Mouse (Mus musculus): ENCODE measurements at regions not wholly inside any gene's neighbourhood (a gene's known extent, or its start where the extent isn't known, plus 50 kb on each side); places are given as distances from the start of the nearest gene placed in this dataset.

GRCm38 (mm10) chr9:113258556-113258955, 449.5 kb downstream of the Pdcd6ip start:
- WGBS, result 72% methylated on average over 2 of the region's 2 CpGs
- Histone ChIP-seq H3K27me3 (ENCODE audit: control insufficient read depth, insufficient read depth, low read length) (no peaks in the 10 kb centered on the region), H3K9ac (ENCODE audit: low read length) (no peak overlapping the region), H3K36me3 (ENCODE audit: control insufficient read depth, insufficient read depth, low read length) (no peaks in the 10 kb centered on the region), H3K4me3 (ENCODE audit: control insufficient read depth in 1 of 2, insufficient read depth in 1 of 2, low read depth in 1 of 2, low read length in 2 of 2) (no peak overlapping the region), H3K4me1 (ENCODE audit: control insufficient read depth in 2 of 2, insufficient read depth in 2 of 2, low read length in 2 of 2) (no peaks in the 10 kb centered on the region), H3K27ac (replicated peaks in 1 of 2; ENCODE audit: control insufficient read depth in 1 of 2, insufficient read depth in 1 of 2, low read depth in 2 of 2, low read length in 2 of 2) (no peak overlapping the region), H3K9me3 (ENCODE audit: control insufficient read depth, low read length) (0 out of 2 replicates have a peak, but pooled peaks cover 11% of the 10 kb centered on the region), H3K4me2 (ENCODE audit: low read length) (no peak overlapping the region)
- no peak for ATAC-seq (ENCODE audit: insufficient number of reproducible peaks, insufficient read depth, low FRiP score, low read depth)

DNA sequence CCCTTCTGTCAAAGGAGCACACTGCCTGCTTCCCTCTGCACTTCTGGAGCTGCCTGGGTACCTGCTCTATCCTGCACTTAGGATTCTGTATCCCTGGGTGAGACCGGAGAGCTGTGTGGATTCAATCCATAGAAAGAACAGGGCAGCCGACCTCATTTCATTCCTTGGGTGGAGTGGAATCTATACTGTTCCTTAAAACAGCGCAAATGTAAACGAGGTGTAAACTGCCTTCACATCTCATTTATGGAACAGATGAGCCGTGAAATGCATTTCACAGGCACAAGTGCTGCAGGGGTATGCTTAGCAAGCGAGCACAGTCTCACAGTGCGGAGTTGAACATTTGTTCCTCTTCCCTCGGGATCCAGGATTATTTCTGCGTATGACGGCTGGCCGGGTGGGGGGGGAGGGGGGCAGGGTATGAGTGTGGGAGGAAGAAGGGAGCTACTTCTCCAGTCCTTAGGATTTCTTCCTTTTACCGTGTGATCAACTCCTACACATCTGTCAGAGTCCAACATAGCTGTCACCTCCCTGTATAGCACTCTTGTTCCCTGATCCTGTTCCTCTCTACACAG, 459.3 kb downstream of the Pdcd6ip start:
- Histone ChIP-seq H3K27ac (replicated peaks in 1 of 2; ENCODE audit: control insufficient read depth in 1 of 2, insufficient read depth in 1 of 2, low read depth in 2 of 2, low read length in 2 of 2) (no peak overlapping the region), H3K9ac (ENCODE audit: low read length) (no peak overlapping the region), H3K4me3 (ENCODE audit: control insufficient read depth in 1 of 2, insufficient read depth in 1 of 2, low read depth in 1 of 2, low read length in 2 of 2) (no peak overlapping the region), H3K4me1 (ENCODE audit: control insufficient read depth in 2 of 2, insufficient read depth in 2 of 2, low read length in 2 of 2) (no peaks in the 10 kb centered on the region), H3K4me2 (ENCODE audit: low read length) (no peak overlapping the region), H3K27me3 (ENCODE audit: control insufficient read depth, insufficient read depth, low read length) (no peaks in the 10 kb centered on the region), H3K9me3 (ENCODE audit: control insufficient read depth, low read length) (no peaks in the 10 kb centered on the region), H3K36me3 (ENCODE audit: control insufficient read depth, insufficient read depth, low read length) (no peaks in the 10 kb centered on the region)
- no peak for ATAC-seq (ENCODE audit: insufficient number of reproducible peaks, insufficient read depth, low FRiP score, low read depth)
- WGBS, result 76% methylated on average over 12 of the region's 12 CpGs

DNA sequence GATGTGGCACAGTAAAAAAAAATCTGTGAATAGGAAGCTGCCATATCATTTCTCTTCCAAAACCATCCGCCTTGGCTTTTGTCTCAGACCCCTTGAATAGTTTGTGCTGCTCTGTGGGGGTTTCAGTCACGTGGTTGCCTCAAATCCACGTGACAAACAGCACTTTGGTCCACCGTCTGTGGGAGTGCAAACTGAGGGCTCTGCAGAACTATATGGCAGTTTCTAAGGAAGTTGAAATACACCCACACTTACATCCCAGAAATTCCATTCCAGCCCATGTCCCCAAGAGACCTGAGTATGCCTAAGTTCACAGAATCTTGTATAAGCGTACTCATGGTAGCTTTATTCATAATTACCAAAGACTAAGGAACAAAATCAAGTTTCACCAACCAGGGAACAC, 460.1 kb downstream of the Pdcd6ip start:
- Histone ChIP-seq H3K4me3 (ENCODE audit: control insufficient read depth in 1 of 2, insufficient read depth in 1 of 2, low read depth in 1 of 2, low read length in 2 of 2) (no peak overlapping the region), H3K27ac (replicated peaks in 1 of 2; ENCODE audit: control insufficient read depth in 1 of 2, insufficient read depth in 1 of 2, low read depth in 2 of 2, low read length in 2 of 2) (no peak overlapping the region), H3K9ac (ENCODE audit: low read length) (no peak overlapping the region), H3K9me3 (ENCODE audit: control insufficient read depth, low read length) (no peaks in the 10 kb centered on the region), H3K36me3 (ENCODE audit: control insufficient read depth, insufficient read depth, low read length) (no peaks in the 10 kb centered on the region), H3K4me1 (ENCODE audit: control insufficient read depth in 2 of 2, insufficient read depth in 2 of 2, low read length in 2 of 2) (no peaks in the 10 kb centered on the region), H3K4me2 (ENCODE audit: low read length) (no peak overlapping the region), H3K27me3 (ENCODE audit: control insufficient read depth, insufficient read depth, low read length) (no peaks in the 10 kb centered on the region)
- 47% methylated on average over 5 of the region's 5 CpGs for WGBS
- no peak for ATAC-seq (ENCODE audit: insufficient number of reproducible peaks, insufficient read depth, low FRiP score, low read depth)

GRCm38 (mm10) chr9:113243870-113244269, 464.2 kb downstream of the Pdcd6ip start:
- H3K36me3 ChIP-seq (ENCODE audit: control insufficient read depth, insufficient read depth, low read length), result no peaks in the 10 kb centered on the region
- WGBS, result 72% methylated on average over 2 of the region's 2 CpGs
- no peak overlapping the region for H3K9ac ChIP-seq (ENCODE audit: low read length)
- H3K4me3 ChIP-seq (ENCODE audit: control insufficient read depth in 1 of 2, insufficient read depth in 1 of 2, low read depth in 1 of 2, low read length in 2 of 2), result no peak overlapping the region
- H3K4me2 ChIP-seq (ENCODE audit: low read length), result no peak overlapping the region
- no peak overlapping the region for H3K27ac ChIP-seq (replicated peaks in 1 of 2; ENCODE audit: control insufficient read depth in 1 of 2, insufficient read depth in 1 of 2, low read depth in 2 of 2, low read length in 2 of 2)
- no peak for ATAC-seq (ENCODE audit: insufficient number of reproducible peaks, insufficient read depth, low FRiP score, low read depth)
- H3K9me3 ChIP-seq (ENCODE audit: control insufficient read depth, low read length), result no peaks in the 10 kb centered on the region
- no peaks in the 10 kb centered on the region for H3K27me3 ChIP-seq (ENCODE audit: control insufficient read depth, insufficient read depth, low read length)
- no peaks in the 10 kb centered on the region for H3K4me1 ChIP-seq (ENCODE audit: control insufficient read depth in 2 of 2, insufficient read depth in 2 of 2, low read length in 2 of 2)

GRCm38 (mm10) chr9:113233370-113233769, 474.7 kb downstream of the Pdcd6ip start:
- Histone ChIP-seq H3K4me1 (ENCODE audit: control insufficient read depth in 2 of 2, insufficient read depth in 2 of 2, low read length in 2 of 2) (no peaks in the 10 kb centered on the region), H3K27me3 (ENCODE audit: control insufficient read depth, insufficient read depth, low read length) (no peaks in the 10 kb centered on the region), H3K36me3 (ENCODE audit: control insufficient read depth, insufficient read depth, low read length) (no peaks in the 10 kb centered on the region), H3K9ac (ENCODE audit: low read length) (no peak overlapping the region), H3K4me3 (ENCODE audit: control insufficient read depth in 1 of 2, insufficient read depth in 1 of 2, low read depth in 1 of 2, low read length in 2 of 2) (no peak overlapping the region), H3K9me3 (ENCODE audit: control insufficient read depth, low read length) (no peaks in the 10 kb centered on the region), H3K27ac (replicated peaks in 1 of 2; ENCODE audit: control insufficient read depth in 1 of 2, insufficient read depth in 1 of 2, low read depth in 2 of 2, low read length in 2 of 2) (no peak overlapping the region), H3K4me2 (ENCODE audit: low read length) (no peak overlapping the region)
- ATAC-seq (ENCODE audit: insufficient number of reproducible peaks, insufficient read depth, low FRiP score, low read depth), result no peak
- WGBS, result 90% methylated on average over 1 of the region's 1 CpGs

DNA sequence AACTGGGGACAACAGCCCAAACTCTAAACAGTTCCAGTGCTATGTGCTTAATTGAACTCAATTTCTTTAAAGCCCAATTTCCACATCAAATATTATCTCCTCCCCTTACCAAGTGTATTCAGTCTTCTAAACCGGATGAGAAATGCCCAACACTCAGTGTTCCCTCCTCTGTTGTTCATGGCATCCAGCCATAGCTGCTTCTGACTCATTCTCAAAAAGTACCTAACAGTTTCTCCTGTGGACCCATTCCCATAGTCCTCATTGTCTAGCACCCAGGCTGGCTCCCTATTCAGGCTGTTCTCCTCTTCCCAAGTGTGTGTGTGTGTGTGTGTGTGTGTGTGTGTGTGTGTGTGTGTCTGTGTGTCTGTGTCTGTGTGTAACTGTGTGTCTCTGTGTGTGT, 478.7 kb downstream of the Pdcd6ip start:
- Histone ChIP-seq H3K36me3 (ENCODE audit: control insufficient read depth, insufficient read depth, low read length) (no peaks in the 10 kb centered on the region), H3K9ac (ENCODE audit: low read length) (no peak overlapping the region), H3K9me3 (ENCODE audit: control insufficient read depth, low read length) (peaks cover 5% of the 10 kb centered on the region; the same call in 1 of the 2 replicates), H3K4me2 (ENCODE audit: low read length) (no peak overlapping the region), H3K4me3 (ENCODE audit: control insufficient read depth in 1 of 2, insufficient read depth in 1 of 2, low read depth in 1 of 2, low read length in 2 of 2) (no peak overlapping the region), H3K27ac (replicated peaks in 1 of 2; ENCODE audit: control insufficient read depth in 1 of 2, insufficient read depth in 1 of 2, low read depth in 2 of 2, low read length in 2 of 2) (no peak overlapping the region), H3K4me1 (ENCODE audit: control insufficient read depth in 2 of 2, insufficient read depth in 2 of 2, low read length in 2 of 2) (no peaks in the 10 kb centered on the region), H3K27me3 (ENCODE audit: control insufficient read depth, insufficient read depth, low read length) (no peaks in the 10 kb centered on the region)
- 66% methylated on average over 1 of the region's 1 CpGs for WGBS
- no peak for ATAC-seq (ENCODE audit: insufficient number of reproducible peaks, insufficient read depth, low FRiP score, low read depth)

DNA sequence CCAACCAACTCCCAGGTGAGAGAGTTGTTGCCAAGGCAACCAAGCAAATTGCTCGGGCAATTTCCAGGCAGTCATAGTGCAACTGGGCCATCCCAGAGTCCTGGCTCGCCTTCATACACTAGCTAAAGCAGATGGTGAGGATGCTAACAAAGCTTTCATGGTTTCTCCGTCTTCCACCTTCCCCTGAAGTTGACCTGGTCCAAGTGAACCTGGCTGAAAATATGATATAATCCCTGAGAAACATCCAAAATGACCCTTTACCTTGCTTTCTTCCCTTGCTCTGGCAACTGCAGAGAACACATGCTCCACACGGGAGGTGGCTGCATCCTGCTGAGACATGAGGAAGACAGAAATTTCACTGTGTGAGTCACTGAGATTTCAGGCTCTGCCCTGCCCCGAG, 494.1 kb downstream of the Pdcd6ip start:
- Histone ChIP-seq H3K27me3 (ENCODE audit: control insufficient read depth, insufficient read depth, low read length) (no peaks in the 10 kb centered on the region), H3K9me3 (ENCODE audit: control insufficient read depth, low read length) (no peaks in the 10 kb centered on the region), H3K4me2 (ENCODE audit: low read length) (no peak overlapping the region), H3K4me1 (ENCODE audit: control insufficient read depth in 2 of 2, insufficient read depth in 2 of 2, low read length in 2 of 2) (peaks cover 0 to 1% of the 10 kb centered on the region in 2 experiments; a peak in 1 of 4 replicates), H3K27ac (replicated peaks in 1 of 2; ENCODE audit: control insufficient read depth in 1 of 2, insufficient read depth in 1 of 2, low read depth in 2 of 2, low read length in 2 of 2) (no peak overlapping the region), H3K9ac (ENCODE audit: low read length) (no peak overlapping the region), H3K36me3 (ENCODE audit: control insufficient read depth, insufficient read depth, low read length) (no peaks in the 10 kb centered on the region), H3K4me3 (ENCODE audit: control insufficient read depth in 1 of 2, insufficient read depth in 1 of 2, low read depth in 1 of 2, low read length in 2 of 2) (no peak overlapping the region)
- ATAC-seq (ENCODE audit: insufficient number of reproducible peaks, insufficient read depth, low FRiP score, low read depth), result no peak
- 68% methylated on average over 5 of the region's 5 CpGs for WGBS

- Histone ChIP-seq H3K4me1 (ENCODE audit: control insufficient read depth in 2 of 2, insufficient read depth in 2 of 2, low read length in 2 of 2) (no peaks in the 10 kb centered on the region), H3K4me3 (ENCODE audit: control insufficient read depth in 1 of 2, insufficient read depth in 1 of 2, low read depth in 1 of 2, low read length in 2 of 2) (no peak overlapping the region), H3K9me3 (ENCODE audit: control insufficient read depth, low read length) (no peaks in the 10 kb centered on the region), H3K27me3 (ENCODE audit: control insufficient read depth, insufficient read depth, low read length) (no peaks in the 10 kb centered on the region), H3K4me2 (ENCODE audit: low read length) (no peak overlapping the region), H3K36me3 (ENCODE audit: control insufficient read depth, insufficient read depth, low read length) (no peaks in the 10 kb centered on the region), H3K27ac (replicated peaks in 1 of 2; ENCODE audit: control insufficient read depth in 1 of 2, insufficient read depth in 1 of 2, low read depth in 2 of 2, low read length in 2 of 2) (no peak overlapping the region), H3K9ac (ENCODE audit: low read length) (no peak overlapping the region)
- no peak for ATAC-seq (ENCODE audit: insufficient number of reproducible peaks, insufficient read depth, low FRiP score, low read depth)
- 77% methylated on average over 2 of the region's 2 CpGs for WGBS
Observed at GRCm38 (mm10) chr9:113212389-113212788, 495.7 kb downstream of the Pdcd6ip start.

Data from heart, embryonic 14.5 days (tissue).